Mouse (Mus musculus): ENCODE data around the gene Olig1. TPM values are rescaled to one million over a fixed set of nuclear protein-coding genes. Genes with fewer than 3 reads are reported as not detected.
"Not testable (repeated sequence)": the region's sequence is repeated elsewhere in the genome, so short reads cannot be mapped to it uniquely, and the experiment has no call there.

The Olig1 gene
- polyA plus RNA-seq, 1 experiment from 2014 or later, result 0.08 TPM

DNA sequence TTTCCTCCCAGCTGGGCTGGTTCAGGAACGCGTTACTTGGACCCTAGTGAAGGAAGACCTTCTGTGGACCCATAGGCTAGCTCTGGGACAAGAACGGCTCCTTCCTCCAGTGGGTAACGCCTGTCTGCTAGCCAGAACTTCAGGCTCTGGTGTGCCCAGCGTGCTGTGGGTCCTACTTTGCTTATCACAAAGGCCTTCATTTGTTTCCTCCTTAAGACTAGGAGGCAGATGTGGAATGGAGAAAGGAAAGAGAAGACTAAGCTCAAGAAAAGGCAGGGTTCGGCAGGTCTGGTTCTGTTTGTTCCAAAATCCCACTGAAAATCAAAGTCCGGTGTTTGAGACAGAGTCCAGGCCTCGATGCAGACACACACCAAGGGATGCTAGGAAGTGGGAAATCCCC lies 39.9 kb upstream of the Olig1 start:
- 20% methylated on average over 8 of the region's 8 CpGs for WGBS

GRCm38 (mm10) chr16:91231781-91232469 lies 37.6 kb upstream of the Olig1 start:
- no peak overlapping the region for H3K4me3 ChIP-seq (ENCODE audit: low read depth, low read length)
- ATAC-seq (ENCODE audit: insufficient read depth), result no peak
- H3K9ac ChIP-seq, result no peak overlapping the region
- H3K9me3 ChIP-seq (ENCODE audit: low read depth, low read length), result no peaks in the 10 kb centered on the region
- no peak overlapping the region for H3K4me2 ChIP-seq
- DNase-seq, result no peak
- H3K36me3 ChIP-seq (ENCODE audit: insufficient read depth), result no peaks in the 10 kb centered on the region
- no peak overlapping the region for H3K27ac ChIP-seq (ENCODE audit: low read depth)
- no peaks in the 10 kb centered on the region for H3K4me1 ChIP-seq (ENCODE audit: insufficient read depth)
- 5% methylated on average over 26 of the region's 26 CpGs for WGBS
- TF ChIP-seq CTCF (IDR thresholded peaks at IDR 0.05; ENCODE audit: low read depth), result no peak
- H3K27me3 ChIP-seq (ENCODE audit: insufficient read depth, low read length), result peaks cover 83% of the 10 kb centered on the region

More for the DNA sequence above, 39.9 kb upstream of the Olig1 start:
- Histone ChIP-seq H3K4me1 (ENCODE audit: insufficient read depth) (no peaks in the 10 kb centered on the region), H3K36me3 (ENCODE audit: insufficient read depth) (no peaks in the 10 kb centered on the region), H3K27me3 (ENCODE audit: insufficient read depth, low read length) (peaks cover 100% of the 10 kb centered on the region), H3K27ac (ENCODE audit: low read depth) (no peak overlapping the region), H3K4me3 (ENCODE audit: low read depth, low read length) (no peak overlapping the region), H3K9me3 (ENCODE audit: low read depth, low read length) (no peaks in the 10 kb centered on the region), H3K4me2 (no peak overlapping the region), H3K9ac (no peak overlapping the region)
- TF ChIP-seq CTCF (IDR thresholded peaks at IDR 0.05; ENCODE audit: low read depth), result no peak
- DNase-seq, result no peak
- no peak for ATAC-seq (ENCODE audit: insufficient read depth)

DNA sequence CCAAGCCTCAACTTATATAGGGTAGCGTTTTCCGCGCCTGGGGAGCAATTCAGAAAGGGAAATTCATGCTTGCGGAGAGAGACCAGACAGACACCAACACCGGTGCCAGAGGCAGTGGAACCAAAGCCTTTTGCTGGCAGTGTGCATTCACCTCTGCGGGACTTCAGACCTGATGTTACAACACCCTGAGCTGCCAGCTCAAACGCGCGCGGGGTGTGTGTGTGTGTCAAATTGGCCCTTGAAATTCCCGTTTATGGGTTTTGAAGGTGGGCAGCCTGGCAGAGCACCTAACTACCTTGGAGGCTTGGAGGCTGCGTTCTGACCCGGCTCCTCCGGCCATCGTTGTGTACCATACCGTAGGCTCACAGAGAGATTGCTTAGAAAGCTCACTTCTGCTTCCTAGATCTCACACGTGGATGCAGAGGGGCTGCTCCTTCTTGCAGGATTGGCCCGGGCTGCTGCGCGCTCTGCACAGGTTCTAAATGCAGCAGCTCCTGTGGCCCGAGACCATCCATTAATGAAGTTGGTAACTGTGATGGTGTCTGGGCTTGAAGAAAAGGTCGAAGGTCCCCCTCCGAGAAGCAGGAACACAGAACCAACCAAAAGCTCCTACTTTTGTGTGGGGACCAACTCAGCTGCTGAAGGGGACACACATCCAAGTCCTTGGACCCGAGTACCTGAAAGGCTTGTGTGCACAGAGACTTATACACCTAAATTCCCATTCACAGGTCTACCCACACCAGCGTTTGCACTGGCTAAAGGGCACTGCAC lies 36.9 kb upstream of the Olig1 start:
- Histone ChIP-seq H3K9me3 (ENCODE audit: low read depth, low read length) (no peaks in the 10 kb centered on the region), H3K27me3 (ENCODE audit: insufficient read depth, low read length) (peaks cover 79% of the 10 kb centered on the region), H3K4me3 (ENCODE audit: low read depth, low read length) (no peak overlapping the region), H3K9ac (no peak overlapping the region), H3K4me2 (no peak overlapping the region), H3K27ac (ENCODE audit: low read depth) (no peak overlapping the region), H3K4me1 (ENCODE audit: insufficient read depth) (no peaks in the 10 kb centered on the region), H3K36me3 (ENCODE audit: insufficient read depth) (no peaks in the 10 kb centered on the region)
- DNase-seq (no peak), ATAC-seq (ENCODE audit: insufficient read depth) (no peak)
- TF ChIP-seq CTCF (IDR thresholded peaks at IDR 0.05; ENCODE audit: low read depth), result no peak
- 5% methylated on average over 25 of the region's 25 CpGs for WGBS

DNA sequence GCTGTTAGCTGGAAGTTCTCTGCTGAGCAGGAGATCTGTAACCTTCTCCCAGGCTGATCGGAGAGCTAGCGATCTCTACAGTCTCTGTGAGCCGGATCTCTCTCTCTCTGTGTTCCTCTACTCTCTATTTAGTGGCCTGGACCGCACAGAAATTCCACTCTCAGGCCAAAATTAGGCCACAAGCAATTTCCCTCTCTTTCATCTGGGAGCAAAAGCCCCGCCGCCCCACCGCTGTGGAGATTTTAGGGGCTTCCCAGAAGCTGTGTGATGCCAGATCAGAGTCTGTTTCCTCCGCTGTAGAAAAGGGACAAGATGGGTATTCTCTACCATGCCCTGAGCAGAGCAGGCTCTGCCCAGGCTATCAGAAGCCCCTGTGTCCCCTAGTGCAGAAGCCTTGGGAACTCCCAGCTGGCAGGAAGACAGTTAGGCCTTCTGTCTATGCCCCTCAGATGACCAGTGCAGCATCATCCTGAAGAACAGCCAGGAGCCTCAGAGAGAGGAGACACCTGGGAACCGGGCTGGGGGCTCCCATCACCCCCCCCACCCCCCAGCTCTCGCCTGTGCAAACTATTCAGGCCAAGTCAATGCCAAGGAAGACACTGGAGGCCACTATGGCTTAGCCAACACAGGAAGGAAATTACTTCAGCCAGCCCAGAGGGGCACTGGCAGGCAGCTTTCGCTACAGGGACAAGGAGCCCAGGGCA lies 36.2 kb upstream of the Olig1 start:
- Histone ChIP-seq H3K9ac (no peak overlapping the region), H3K36me3 (ENCODE audit: insufficient read depth) (no peaks in the 10 kb centered on the region), H3K4me2 (no peak overlapping the region), H3K4me3 (ENCODE audit: low read depth, low read length) (no peak overlapping the region), H3K27ac (ENCODE audit: low read depth) (no peak overlapping the region), H3K9me3 (ENCODE audit: low read depth, low read length) (no peaks in the 10 kb centered on the region), H3K4me1 (ENCODE audit: insufficient read depth) (no peaks in the 10 kb centered on the region), H3K27me3 (ENCODE audit: insufficient read depth, low read length) (peaks cover 79% of the 10 kb centered on the region)
- TF ChIP-seq CTCF (IDR thresholded peaks at IDR 0.05; ENCODE audit: low read depth), result no peak
- ATAC-seq (ENCODE audit: insufficient read depth) (no peak), DNase-seq (no peak)
- 27% methylated on average over 11 of the region's 11 CpGs for WGBS

- 39% methylated on average over 4 of the region's 4 CpGs for WGBS
- H3K4me1 ChIP-seq (ENCODE audit: insufficient read depth), result no peaks in the 10 kb centered on the region
- H3K9me3 ChIP-seq (ENCODE audit: low read depth, low read length), result no peaks in the 10 kb centered on the region
- no peak for DNase-seq
- no peak for ATAC-seq (ENCODE audit: insufficient read depth)
- peaks cover 30% of the 10 kb centered on the region for H3K27me3 ChIP-seq (ENCODE audit: insufficient read depth, low read length)
- H3K4me3 ChIP-seq (ENCODE audit: low read depth, low read length), result no peak overlapping the region
- H3K4me2 ChIP-seq, result no peak overlapping the region
- no peak for TF ChIP-seq CTCF (IDR thresholded peaks at IDR 0.05; ENCODE audit: low read depth)
- H3K36me3 ChIP-seq (ENCODE audit: insufficient read depth), result no peaks in the 10 kb centered on the region
- no peak overlapping the region for H3K27ac ChIP-seq (ENCODE audit: low read depth)
- H3K9ac ChIP-seq, result no peak overlapping the region
Measured at GRCm38 (mm10) chr16:91239024-91239423, 30.5 kb upstream of the Olig1 start.

GRCm38 (mm10) chr16:91246292-91246691 lies 23.3 kb upstream of the Olig1 start:
- no peak for TF ChIP-seq CTCF (IDR thresholded peaks at IDR 0.05; ENCODE audit: low read depth)
- no peaks in the 10 kb centered on the region for H3K36me3 ChIP-seq (ENCODE audit: insufficient read depth)
- H3K9ac ChIP-seq, result no peak overlapping the region
- WGBS, result 65% methylated on average over 9 of the region's 9 CpGs
- DNase-seq (no peak), ATAC-seq (ENCODE audit: insufficient read depth) (no peak)
- H3K4me3 ChIP-seq (ENCODE audit: low read depth, low read length), result no peak overlapping the region
- H3K9me3 ChIP-seq (ENCODE audit: low read depth, low read length), result no peaks in the 10 kb centered on the region
- no peak overlapping the region for H3K4me2 ChIP-seq
- H3K27me3 ChIP-seq (ENCODE audit: insufficient read depth, low read length), result 0 out of 2 replicates have a peak, but pooled peaks cover 5% of the 10 kb centered on the region
- H3K27ac ChIP-seq (ENCODE audit: low read depth), result no peak overlapping the region
- no peaks in the 10 kb centered on the region for H3K4me1 ChIP-seq (ENCODE audit: insufficient read depth)

GRCm38 (mm10) chr16:91255419-91256164 lies 14.0 kb upstream of the Olig1 start:
- H3K9ac ChIP-seq; H3K36me3 ChIP-seq (ENCODE audit: insufficient read depth); H3K4me2 ChIP-seq; H3K27ac ChIP-seq (ENCODE audit: low read depth); H3K4me3 ChIP-seq (ENCODE audit: low read depth, low read length); H3K4me1 ChIP-seq (ENCODE audit: insufficient read depth); ATAC-seq (ENCODE audit: insufficient read depth); DNase-seq; H3K9me3 ChIP-seq (ENCODE audit: low read depth, low read length): not testable (repeated sequence)
- 5% methylated on average over 18 of the region's 28 CpGs for WGBS
- H3K27me3 ChIP-seq (ENCODE audit: insufficient read depth, low read length), result peaks cover 25% of the 10 kb centered on the region
